Mouse (Mus musculus) adrenal gland, postnatal 25 days (tissue): ENCODE measurements around the gene Plxna2. TPM values are rescaled to one million over a fixed set of nuclear protein-coding genes. Genes with fewer than 3 reads are reported as not detected.

Experiments
- DNase-seq: peaks from one replicate; pipeline ENCODE4 v3.0.0; 2021; ENCODE audit warnings: mixed read lengths
- long read RNA-seq: library from polyadenylated mRNA; stranded (forward); transcript quantifications from one replicate; pipeline ENCODE4 v2.0.0, GENCODE M21; 2021
- total RNA-seq: library from RNA; stranded (reverse); gene quantifications from 2 replicates; pipeline ENCODE4 v1.2.3, GENCODE M21; 2021

The Plxna2 gene
- total RNA-seq, result 9.0 and 10.5 TPM in 2 replicates
- long read RNA-seq, partial matches to known transcripts, result 1 of 2 reads
- long read RNA-seq, other reads (novel, unspliced or antisense), result 1 of 2 reads

DNA sequence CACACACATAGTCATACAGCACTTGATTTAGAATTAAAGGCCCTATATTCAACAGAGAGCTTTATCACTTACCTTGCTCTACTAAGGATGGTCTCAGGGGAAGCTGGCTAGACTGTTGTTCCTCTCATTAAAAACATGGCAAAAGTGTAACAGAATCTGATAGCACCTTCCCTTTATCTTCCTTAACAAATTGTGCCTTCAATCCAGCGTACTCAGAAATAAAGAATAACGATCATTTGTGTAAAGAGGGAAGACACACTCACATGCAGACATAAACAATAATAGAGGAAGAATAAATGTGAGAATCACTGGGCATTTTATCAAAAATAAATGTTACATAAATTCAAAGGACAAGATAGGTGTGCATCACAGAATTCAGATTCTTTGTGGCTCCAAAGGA lies at the start of gene Plxna2:
Gene Plxna2, plus strand, starts transcription at position 301 of the 400 bp plus-strand sequence.
- no peak for DNase-seq

DNA sequence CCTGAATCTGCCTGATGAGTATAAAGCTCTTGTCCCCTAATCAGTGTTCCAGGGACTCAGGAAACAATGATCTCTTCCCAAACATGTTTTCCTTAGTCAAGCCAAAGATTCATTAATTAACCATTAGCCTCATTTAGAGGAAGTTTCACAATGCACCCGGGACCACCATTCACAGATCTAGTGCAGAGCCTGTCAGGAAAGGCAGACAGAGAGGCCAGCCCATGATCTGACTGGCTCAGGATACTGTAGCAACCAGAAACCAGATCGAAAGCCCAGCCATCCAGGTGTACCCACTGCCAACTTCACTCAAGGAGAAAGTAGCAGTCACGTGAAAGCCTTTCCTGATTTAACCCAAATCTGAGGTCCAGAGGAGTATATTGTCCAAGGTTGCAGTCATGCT lies 44.1 kb upstream of the Plxna2 start:
- no peak for DNase-seq

DNA sequence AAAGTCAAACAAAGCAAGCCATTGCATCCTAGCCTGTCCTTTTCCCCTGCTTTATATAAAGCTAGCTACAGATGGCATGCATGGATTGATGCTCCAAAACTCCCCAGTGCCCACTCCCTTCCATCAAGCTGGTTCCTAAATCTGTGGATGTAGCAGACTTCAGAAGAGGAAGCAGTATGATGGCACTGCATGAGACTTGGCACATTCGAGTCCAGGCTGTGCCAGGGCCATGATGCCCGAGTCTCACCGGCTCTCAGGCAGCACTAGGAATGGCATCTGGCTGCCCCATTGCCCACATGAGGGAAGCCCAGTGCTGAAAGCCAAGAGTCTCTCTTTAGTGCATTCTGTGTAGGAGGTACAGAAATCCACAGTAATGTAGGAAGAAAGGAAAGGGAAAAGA lies 39.7 kb upstream of the Plxna2 start:
- peak; percentile 4 for DNase-seq

GRCm38 (mm10) chr1:194580539-194580938 lies 37.5 kb upstream of the Plxna2 start:
- no peak for DNase-seq

- no peak for DNase-seq
These were observed 31.3 kb upstream of the Plxna2 start for GRCm38 (mm10) chr1:194586670-194587069.

- peak; percentile 24 for DNase-seq
These were observed 30.5 kb upstream of the Plxna2 start for GRCm38 (mm10) chr1:194587532-194587931.

- DNase-seq, result no peak
These were observed 29.9 kb upstream of the Plxna2 start for GRCm38 (mm10) chr1:194587956-194588668.

DNA sequence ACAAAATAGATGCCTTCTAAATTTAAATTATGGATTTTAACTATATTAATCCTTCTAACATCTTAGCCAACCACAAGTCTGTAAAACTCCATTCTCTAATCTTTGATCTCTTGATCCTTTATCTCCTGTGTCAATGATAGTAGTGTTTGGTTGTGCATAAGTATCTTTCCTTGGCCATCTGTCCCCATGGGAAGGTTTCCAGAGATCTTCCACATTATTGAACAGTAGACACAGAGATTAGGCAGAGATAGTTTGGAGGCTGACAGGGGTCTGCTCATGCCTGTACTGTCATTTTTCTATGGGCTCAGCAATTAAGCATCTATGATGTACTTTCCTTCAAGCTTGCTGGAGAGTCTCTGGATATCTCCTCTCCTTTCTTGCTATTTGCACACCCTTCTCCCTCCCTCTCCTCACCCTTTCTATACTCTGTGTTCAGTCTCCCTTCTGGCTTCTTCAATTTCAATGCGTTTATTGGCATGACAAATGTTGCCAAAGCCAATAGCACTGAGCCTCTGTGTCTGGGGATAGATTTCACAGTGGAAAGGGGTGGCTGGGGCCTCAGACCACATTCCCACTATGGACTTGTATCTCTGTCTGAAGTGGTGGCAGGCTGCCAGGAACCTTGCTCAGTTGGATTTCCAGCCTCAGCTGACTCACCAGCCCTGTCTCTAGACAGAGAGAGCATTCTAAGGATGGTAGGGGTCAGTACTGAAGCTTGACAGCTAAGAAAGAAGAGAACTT lies 29.1 kb upstream of the Plxna2 start:
- DNase-seq, result peak; percentile 81

GRCm38 (mm10) chr1:194593155-194593554 lies 24.9 kb upstream of the Plxna2 start:
- no peak for DNase-seq

GRCm38 (mm10) chr1:194607406-194608261 lies 10.4 kb upstream of the Plxna2 start:
- DNase-seq, result no peak

GRCm38 (mm10) chr1:194610516-194610915 lies 7.5 kb upstream of the Plxna2 start:
- no peak for DNase-seq

DNA sequence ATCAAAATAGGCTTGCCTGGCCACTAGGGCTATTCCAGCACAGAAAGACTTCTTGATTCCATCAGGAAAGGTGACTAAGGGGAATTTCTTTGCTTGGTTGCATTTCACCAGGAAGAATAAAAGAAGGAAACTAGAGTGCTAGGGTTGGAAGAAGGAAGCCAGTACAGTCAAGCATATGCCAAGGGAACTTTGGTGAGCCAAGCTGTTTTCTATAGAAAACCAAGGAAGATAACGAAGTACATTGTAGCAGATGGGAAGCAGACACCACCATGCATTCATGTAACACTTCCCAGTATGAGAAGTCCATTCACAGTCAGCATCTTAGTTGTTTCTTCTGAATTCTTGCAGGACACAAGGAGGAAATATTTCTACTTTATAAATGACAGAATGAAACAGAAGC lies 5.4 kb upstream of the Plxna2 start:
- DNase-seq, result no peak

- no peak for DNase-seq
These were observed 4.7 kb upstream of the Plxna2 start for GRCm38 (mm10) chr1:194613271-194613834.

- no peak for DNase-seq
These were observed 3.8 kb upstream of the Plxna2 start for GRCm38 (mm10) chr1:194613923-194614830.

DNA sequence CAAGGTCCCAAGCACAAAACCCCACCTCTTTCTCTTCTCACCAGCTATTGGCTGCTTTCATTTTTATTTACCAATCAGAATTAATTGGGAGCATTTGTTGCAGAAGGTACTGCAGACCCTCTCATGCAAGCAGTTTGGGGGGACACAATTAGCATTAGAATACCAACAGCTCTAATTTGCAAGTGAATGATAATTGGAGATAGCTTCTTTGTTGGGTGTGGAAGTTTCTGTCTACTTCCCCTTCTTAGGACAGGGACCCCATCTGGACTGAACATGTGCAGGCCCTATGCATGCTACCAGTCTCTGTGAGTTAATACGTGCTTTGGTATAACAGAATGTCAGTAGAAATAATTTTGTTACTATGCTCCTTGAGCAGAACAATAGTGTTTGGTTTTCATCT lies 1.9 kb upstream of the Plxna2 start:
- DNase-seq, result no peak

GRCm38 (mm10) chr1:194618841-194619311 lies 858 bp downstream of the Plxna2 start:
- peak; percentile 66 for DNase-seq

- DNase-seq, result peak; percentile 87
These were observed 1.6 kb downstream of the Plxna2 start for GRCm38 (mm10) chr1:194619353-194620244.

DNA sequence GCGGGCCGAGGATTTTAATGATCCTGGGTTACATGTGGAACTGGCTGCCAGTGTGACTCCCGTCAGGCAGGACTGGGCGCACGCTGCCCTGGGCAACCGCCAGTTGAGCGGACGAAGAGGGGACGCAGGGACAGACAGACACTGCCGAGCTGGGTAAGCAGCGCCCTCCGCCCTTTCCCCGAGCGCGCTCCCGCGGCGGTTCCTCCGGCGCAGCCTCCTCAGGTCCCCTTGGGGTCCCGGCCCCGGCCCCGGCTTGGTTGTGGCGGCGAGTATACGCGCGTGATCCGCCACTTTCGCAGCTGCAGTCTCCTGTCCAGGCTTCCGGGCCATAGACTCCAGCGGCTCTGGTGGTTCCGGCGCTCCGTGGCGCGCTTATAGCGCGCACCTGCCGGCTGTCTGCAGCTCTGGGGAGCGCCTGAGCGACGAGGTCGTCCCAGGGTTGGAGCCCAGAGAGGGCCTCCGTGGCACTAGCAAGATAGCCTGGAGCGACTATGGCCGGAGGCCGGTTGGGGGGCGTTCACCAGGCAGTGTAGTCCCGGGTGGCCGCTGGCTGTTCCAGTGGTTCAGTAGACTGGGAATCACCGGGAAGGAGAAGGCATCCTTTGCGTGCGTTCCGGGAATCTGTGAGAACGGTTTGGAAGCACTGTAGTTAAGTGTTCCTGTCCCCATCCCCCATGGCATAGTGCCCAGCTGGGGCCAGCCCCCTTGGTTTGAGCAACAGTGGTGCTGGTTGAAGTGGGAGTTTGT lies 2.4 kb downstream of the Plxna2 start:
- peak; percentile 69 for DNase-seq

GRCm38 (mm10) chr1:194622174-194622573 lies 4.2 kb downstream of the Plxna2 start:
- DNase-seq, result no peak
